Mouse (Mus musculus) testis, adult 2 months (tissue): Measurements from ENCODE around the gene Aqp9.

Experiments
- CTCF ChIP-seq: fragments of 200-500 bp; IDR thresholded peaks from 2 replicates; pipeline ENCODE4 v1.5.1; 2012; ENCODE audit warnings: low read depth, mild to moderate bottlenecking, inconsistent platforms, low read length, moderate library complexity; ENCODE audit not compliant: control insufficient read depth, insufficient read depth, insufficient replicate concordance
- POLR2A ChIP-seq: fragments of 200-500 bp; IDR thresholded peaks from 2 replicates; pipeline ENCODE4 v1.6.1; 2012; ENCODE audit warnings: low read depth, mild to moderate bottlenecking, inconsistent platforms, low read length, moderate library complexity; ENCODE audit not compliant: control insufficient read depth

GRCm38 (mm10) chr9:71151386-71151785 lies 17.1 kb downstream of the Aqp9 start:
- TF ChIP-seq CTCF (no peak), POLR2A (no peak)
